Mouse (Mus musculus) liver, adult 2 months (tissue): ENCODE results near the gene Reep3. TPM values are rescaled to one million over a fixed set of nuclear protein-coding genes. Genes with fewer than 3 reads are reported as not detected.
A peak's percentile ranks its signal among the peaks of the same experiment; 100 is the strongest.

Experiments used
- DNase-seq: peaks from one replicate; pipeline ENCODE4 v3.0.0-alpha.2; 2011; ENCODE audit warnings: low read depth, low spot score; ENCODE audit errors: extremely low read depth
- H3K27ac ChIP-seq: fragments of 200-500 bp; replicated peaks from 2 replicates; pipeline ENCODE4 v1.5.1; 2012; ENCODE audit warnings: low read depth, mild to moderate bottlenecking, control low read depth, inconsistent platforms, low read length; ENCODE audit not compliant: insufficient read depth
- H3K27me3 ChIP-seq: fragments of 200-500 bp; 2 replicates; pipeline ENCODE4 v1.6.1; 2012; ENCODE audit warnings: mild to moderate bottlenecking, moderate library complexity, low read length, inconsistent platforms; ENCODE audit not compliant: control insufficient read depth, insufficient read depth
- H3K36me3 ChIP-seq: fragments of 200-500 bp; 2 replicates; pipeline ENCODE4 v1.6.1; 2012; ENCODE audit warnings: low read length, inconsistent platforms; ENCODE audit not compliant: control insufficient read depth, insufficient read depth
- H3K4me1 ChIP-seq: fragments of 200-500 bp; 2 replicates; pipeline ENCODE4 v1.6.1; 2011; ENCODE audit warnings: low read length; ENCODE audit not compliant: control insufficient read depth, insufficient read depth
- H3K4me3 ChIP-seq: fragments of 200-500 bp; 2 replicates; pipeline ENCODE4 v1.5.1; 2011; ENCODE audit warnings: low read depth, mild to moderate bottlenecking, control low read depth, low read length, moderate library complexity; ENCODE audit not compliant: insufficient read depth
- H3K79me2 ChIP-seq: fragments of 200-500 bp; 2 replicates; pipeline ENCODE4 v1.6.1; 2012; ENCODE audit warnings: inconsistent platforms, mild to moderate bottlenecking, low read length, moderate library complexity; ENCODE audit not compliant: control insufficient read depth, insufficient read depth
- H3K9ac ChIP-seq: fragments of 200-500 bp; 2 replicates; pipeline ENCODE4 v1.6.1; 2012; ENCODE audit warnings: low read depth, mild to moderate bottlenecking, control low read depth, inconsistent platforms, low read length
- CTCF ChIP-seq: fragments of 200-500 bp; IDR thresholded peaks from 2 replicates; pipeline ENCODE4 v1.5.1; 2011; ENCODE audit warnings: low read depth, low read length, control low read depth
- POLR2A ChIP-seq: fragments of 200-500 bp; IDR thresholded peaks from 2 replicates; pipeline ENCODE4 v1.6.1; 2011; ENCODE audit warnings: low read length, control low read depth; ENCODE audit not compliant: insufficient read depth; ENCODE audit errors: extremely low read depth
- WGBS: fragments of 180-500 bp; shearing (Covaris S2); methylation state at CpG from one replicate; pipeline ENCODE4 v1.1.7; 2018; 5-methylcytosine and 5-hydroxymethylcytosine counted together
- polyA plus RNA-seq: library from polyadenylated mRNA; depleted of rRNA; stranded (reverse); fragments of >200 nt; gene quantifications from 2 replicates; pipeline ENCODE4 v1.2.3, GENCODE M21; 2012
- total RNA-seq: library from RNA; depleted of rRNA; stranded (reverse); fragments of >200 nt; gene quantifications from 2 replicates; pipeline ENCODE4 v1.2.3, GENCODE M21; 2014

The Reep3 gene
- total and polyA plus RNA-seq, 2 experiments, result 21.6 to 36.1 TPM

- Histone ChIP-seq H3K79me2 (peaks cover 25% of the 10 kb centered on the region), H3K4me1 (peaks cover 31% of the 10 kb centered on the region), H3K27ac (no peak overlapping the region), H3K4me3 (no peak overlapping the region), H3K9ac (no peak overlapping the region), H3K27me3 (no peaks in the 10 kb centered on the region), H3K36me3 (no peaks in the 10 kb centered on the region)
- 91% methylated on average over 12 of the region's 12 CpGs for WGBS
- no peak for TF ChIP-seq POLR2A
- TF ChIP-seq CTCF, result no peak
- no peak for DNase-seq
Observed at GRCm38 (mm10) chr10:67045192-67045899, 51.4 kb downstream of the Reep3 start.

GRCm38 (mm10) chr10:67044346-67044745 lies 52.4 kb downstream of the Reep3 start:
- DNase-seq, result peak; percentile 93
- peak overlapping the region; percentile 47; the same call in 1 of the 2 replicates for H3K9ac ChIP-seq
- H3K4me3 ChIP-seq, result no peak overlapping the region
- peaks cover 31% of the 10 kb centered on the region for H3K4me1 ChIP-seq
- peaks cover 20% of the 10 kb centered on the region for H3K79me2 ChIP-seq
- H3K36me3 ChIP-seq, result no peaks in the 10 kb centered on the region
- TF ChIP-seq CTCF, result no peak
- no peak for TF ChIP-seq POLR2A
- 10% methylated on average over 5 of the region's 5 CpGs for WGBS
- H3K27me3 ChIP-seq, result no peaks in the 10 kb centered on the region
- H3K27ac ChIP-seq, result peak overlapping the region; percentile 80

GRCm38 (mm10) chr10:67043236-67043635 lies 53.5 kb downstream of the Reep3 start:
- Histone ChIP-seq H3K27me3 (no peaks in the 10 kb centered on the region), H3K4me1 (peaks cover 27% of the 10 kb centered on the region), H3K27ac (peak overlapping the region; percentile 80), H3K36me3 (no peaks in the 10 kb centered on the region), H3K4me3 (no peak overlapping the region), H3K79me2 (peaks cover 20% of the 10 kb centered on the region), H3K9ac (no peak overlapping the region)
- WGBS, result 75% methylated on average over 7 of the region's 7 CpGs
- TF ChIP-seq CTCF, result no peak
- TF ChIP-seq POLR2A, result no peak
- DNase-seq, result peak; percentile 63

- no peak for TF ChIP-seq CTCF
- H3K27me3 ChIP-seq, result no peaks in the 10 kb centered on the region
- H3K79me2 ChIP-seq, result peaks cover 13% of the 10 kb centered on the region; the same call in 1 of the 2 replicates
- 56% methylated on average over 3 of the region's 3 CpGs for WGBS
- H3K4me1 ChIP-seq, result peaks cover 24% of the 10 kb centered on the region
- H3K9ac ChIP-seq, result no peak overlapping the region
- DNase-seq, result no peak
- no peak overlapping the region for H3K27ac ChIP-seq
- H3K36me3 ChIP-seq, result no peaks in the 10 kb centered on the region
- H3K4me3 ChIP-seq, result no peak overlapping the region
Observed at GRCm38 (mm10) chr10:67040410-67040809, 56.3 kb downstream of the Reep3 start.

GRCm38 (mm10) chr10:67039001-67039400 lies 57.7 kb downstream of the Reep3 start:
- Histone ChIP-seq H3K9ac (no peak overlapping the region), H3K79me2 (peaks cover 11% of the 10 kb centered on the region; the same call in 1 of the 2 replicates), H3K36me3 (0 out of 2 replicates have a peak, but pooled peaks cover 3% of the 10 kb centered on the region), H3K27me3 (no peaks in the 10 kb centered on the region), H3K27ac (no peak overlapping the region), H3K4me1 (peaks cover 17% of the 10 kb centered on the region), H3K4me3 (no peak overlapping the region)
- TF ChIP-seq POLR2A, result no peak
- TF ChIP-seq CTCF, result no peak
- no peak for DNase-seq
- WGBS, result 95% methylated on average over 17 of the region's 17 CpGs

- peaks cover 7% of the 10 kb centered on the region; the same call in 1 of the 2 replicates for H3K36me3 ChIP-seq
- peaks cover 5% of the 10 kb centered on the region; the same call in 1 of the 2 replicates for H3K4me1 ChIP-seq
- no peak overlapping the region for H3K27ac ChIP-seq
- H3K9ac ChIP-seq, result no peak overlapping the region
- peaks cover 3% of the 10 kb centered on the region; the same call in 1 of the 2 replicates for H3K79me2 ChIP-seq
- TF ChIP-seq CTCF, result no peak
- no peak for TF ChIP-seq POLR2A
- no peak overlapping the region for H3K4me3 ChIP-seq
- no peak for DNase-seq
- H3K27me3 ChIP-seq, result no peaks in the 10 kb centered on the region
- WGBS, result 93% methylated on average over 10 of the region's 10 CpGs
Observed at GRCm38 (mm10) chr10:67036542-67036941, 60.2 kb downstream of the Reep3 start.
